Mouse (Mus musculus) lung, adult 2 months (tissue): ENCODE data around the gene Efcab2. TPM values are rescaled to one million over a fixed set of nuclear protein-coding genes. Genes with fewer than 3 reads are reported as not detected.
"Not testable (repeated sequence)": the region's sequence is repeated elsewhere in the genome, so short reads cannot be mapped to it uniquely, and the experiment has no call there.

Experiments used
- DNase-seq: peaks from one replicate; pipeline ENCODE4 v3.0.0; 2022
- H3K4me1 ChIP-seq: fragments of 200-500 bp; 2 replicates; pipeline ENCODE4 v1.6.1; 2011; ENCODE audit warnings: low read length; ENCODE audit not compliant: control insufficient read depth, insufficient read depth
- H3K4me3 ChIP-seq: fragments of 200-500 bp; replicated peaks from 2 replicates; pipeline ENCODE3; 2011; ENCODE audit warnings: low read depth, mild to moderate bottlenecking, control low read depth, low read length; ENCODE audit errors: extremely low read depth
- CTCF ChIP-seq: fragments of 200-500 bp; IDR thresholded peaks from 2 replicates; pipeline ENCODE4 v1.5.1; 2011; ENCODE audit warnings: mild to moderate bottlenecking, low read length, control low read depth; ENCODE audit not compliant: insufficient read depth
- POLR2A ChIP-seq: fragments of 200-500 bp; IDR thresholded peaks from 2 replicates; pipeline ENCODE4 v1.6.1; 2011; ENCODE audit warnings: low read depth, mild to moderate bottlenecking, control low read depth, low read length, borderline replicate concordance; ENCODE audit errors: extremely low read depth
- WGBS: fragments of 180-500 bp; shearing (Covaris S2); methylation state at CpG from one replicate; pipeline ENCODE4 v1.1.7; 2018; 5-methylcytosine and 5-hydroxymethylcytosine counted together
- polyA plus RNA-seq: library from polyadenylated mRNA; depleted of rRNA; stranded (reverse); fragments of >200 nt; gene quantifications from 2 replicates; pipeline ENCODE4 v1.2.3, GENCODE M21; 2012

Efcab2 gene
- polyA plus RNA-seq, 1 experiment = 0.82 TPM

- DNase-seq = no peak
- H3K4me3 ChIP-seq = no peak overlapping the region
- no peaks in the 10 kb centered on the region; the same call in 1 of the 2 replicates for H3K4me1 ChIP-seq
- 58% methylated on average over 7 of the region's 7 CpGs for WGBS
- TF ChIP-seq POLR2A (no peak), CTCF (no peak)
Measured at GRCm38 (mm10) chr1:178400652-178401051, 5.2 kb upstream of the Efcab2 start.

- WGBS = 90% methylated on average over 6 of the region's 6 CpGs
- H3K4me3 ChIP-seq = no peak overlapping the region
- TF ChIP-seq CTCF (no peak), POLR2A (no peak)
Measured at GRCm38 (mm10) chr1:178401960-178402359, 3.9 kb upstream of the Efcab2 start.

GRCm38 (mm10) chr1:178405445-178405911 is 407 bp upstream of the Efcab2 start:
- peaks cover 4% of the 10 kb centered on the region for H3K4me1 ChIP-seq
- DNase-seq = peak; percentile 77
- WGBS = under 1% methylated on average over 23 of the region's 23 CpGs
- peak; percentile 82; the same call in 1 of the 2 replicates for TF ChIP-seq POLR2A
- no peak for TF ChIP-seq CTCF
- H3K4me3 ChIP-seq = peak overlapping the region; percentile 82

More at GRCm38 (mm10) chr1:178401960-178402359, 3.9 kb upstream of the Efcab2 start:
- H3K4me1 ChIP-seq = no peaks in the 10 kb centered on the region
- DNase-seq = no peak

- TF ChIP-seq CTCF = no peak
- TF ChIP-seq POLR2A = no peak
- 59% methylated on average over 12 of the region's 12 CpGs for WGBS
- Histone ChIP-seq H3K4me1 (peaks cover 4% of the 10 kb centered on the region), H3K4me3 (peak overlapping the region; percentile 22)
- no peak for DNase-seq
Measured at GRCm38 (mm10) chr1:178406765-178407645, 1.1 kb downstream of the Efcab2 start.

- TF ChIP-seq CTCF (no peak), POLR2A (no peak)
- no peak for DNase-seq
- H3K4me3 ChIP-seq = no peak overlapping the region
- 79% methylated on average over 2 of the region's 2 CpGs for WGBS
- peaks cover 4% of the 10 kb centered on the region for H3K4me1 ChIP-seq
Measured at GRCm38 (mm10) chr1:178407651-178408050, 1.8 kb downstream of the Efcab2 start.

- WGBS = 45% methylated on average over 4 of the region's 4 CpGs
- no peak for TF ChIP-seq CTCF
- TF ChIP-seq POLR2A = no peak
- H3K4me3 ChIP-seq = no peak overlapping the region
- H3K4me1 ChIP-seq = peaks cover 4% of the 10 kb centered on the region
- DNase-seq = no peak
Measured at GRCm38 (mm10) chr1:178408901-178409361, 3.0 kb downstream of the Efcab2 start.

- 81% methylated on average over 2 of the region's 2 CpGs for WGBS
- not testable (repeated sequence) for DNase-seq, H3K4me3 ChIP-seq, H3K4me1 ChIP-seq
Measured at GRCm38 (mm10) chr1:178413367-178413766, 7.5 kb downstream of the Efcab2 start.

- no peak overlapping the region for H3K4me3 ChIP-seq
- no peak for TF ChIP-seq POLR2A
- no peak for TF ChIP-seq CTCF
- WGBS = 93% methylated on average over 2 of the region's 2 CpGs
- no peaks in the 10 kb centered on the region for H3K4me1 ChIP-seq
- DNase-seq = no peak
Measured at GRCm38 (mm10) chr1:178419608-178420007, 13.7 kb downstream of the Efcab2 start.

- DNase-seq = no peak
- Histone ChIP-seq H3K4me1 (no peaks in the 10 kb centered on the region), H3K4me3 (no peak overlapping the region)
- no peak for TF ChIP-seq POLR2A
- TF ChIP-seq CTCF = no peak
- 90% methylated on average over 1 of the region's 1 CpGs for WGBS
Measured at GRCm38 (mm10) chr1:178423662-178424061, 17.8 kb downstream of the Efcab2 start.
